Mouse (Mus musculus) left cerebral cortex, postnatal 10 days (tissue): ENCODE results near the gene Nr1i2. TPM values are rescaled to one million over a fixed set of nuclear protein-coding genes. Genes with fewer than 3 reads are reported as not detected.
A peak's percentile ranks its signal among the peaks of the same experiment; 100 is the strongest.
"Not testable (repeated sequence)": the region's sequence is repeated elsewhere in the genome, so short reads cannot be mapped to it uniquely, and the experiment has no call there.

Experiments used
- DNase-seq, 2 experiments: peaks; one replicate each; pipeline ENCODE4 v3.0.0; 2021 to 2022; ENCODE audit warnings: low spot score in 2 of 2, mixed read lengths in 1 of 2; ENCODE audit errors: extremely low spot score in 1 of 2
- intact Hi-C: fragments of 180-260 bp; cut with DNase I; formaldehyde crosslinking; loops from one replicate; pipeline ENCODE4 v1.15.1; 2025
- total RNA-seq, 2 experiments: library from RNA; stranded (reverse); gene quantifications; 2 replicates each; pipeline ENCODE4 v1.2.3; 2021

Nr1i2 gene
- not detected for total RNA-seq

- intact Hi-C loops, result no loop called here
- DNase-seq, result no peak
These were observed at the start of gene Nr1i2 for GRCm38 (mm10) chr16:38294685-38295348. Gene Nr1i2 (minus strand): TSS chr16:38294824.

- peak; percentile 71 to 89 for DNase-seq
- intact Hi-C loops, result no loop called here
These were observed 47.0 kb upstream of the Nr1i2 start, which contains the start of gene Maats1 for GRCm38 (mm10) chr16:38341396-38342324. Gene Maats1 (minus strand): TSS chr16:38342143.

GRCm38 (mm10) chr16:38338077-38338476, 43.5 kb upstream of the Nr1i2 start:
- intact Hi-C loops, result not testable (repeated sequence)

GRCm38 (mm10) chr16:38334431-38334830, 39.8 kb upstream of the Nr1i2 start:
- intact Hi-C loops, result no loop called here
- DNase-seq, result no peak

More at GRCm38 (mm10) chr16:38338077-38338476, 43.5 kb upstream of the Nr1i2 start:
- DNase-seq, result not testable (repeated sequence)

- intact Hi-C loops, result no loop called here
- no peak for DNase-seq
These were observed 34.7 kb upstream of the Nr1i2 start for GRCm38 (mm10) chr16:38329340-38329739.

GRCm38 (mm10) chr16:38326778-38327397, 32.3 kb upstream of the Nr1i2 start:
- intact Hi-C loops, result no loop called here

GRCm38 (mm10) chr16:38324311-38324710, 29.7 kb upstream of the Nr1i2 start:
- intact Hi-C loops, result no loop called here
- DNase-seq, result no peak

More at GRCm38 (mm10) chr16:38326778-38327397, 32.3 kb upstream of the Nr1i2 start:
- no peak for DNase-seq

GRCm38 (mm10) chr16:38321452-38321935, 26.9 kb upstream of the Nr1i2 start:
- intact Hi-C loops, result no loop called here
- DNase-seq, result peak; percentile 52 to 71

- no peak for DNase-seq
- intact Hi-C loops, result no loop called here
These were observed 24.5 kb upstream of the Nr1i2 start for GRCm38 (mm10) chr16:38319087-38319486.

GRCm38 (mm10) chr16:38318492-38318891, 23.9 kb upstream of the Nr1i2 start:
- intact Hi-C loops, result no loop called here

GRCm38 (mm10) chr16:38308195-38308594, 13.6 kb upstream of the Nr1i2 start:
- intact Hi-C loops, result no loop called here

More at GRCm38 (mm10) chr16:38318492-38318891, 23.9 kb upstream of the Nr1i2 start:
- DNase-seq, result no peak

GRCm38 (mm10) chr16:38307651-38308050, 13.0 kb upstream of the Nr1i2 start:
- DNase-seq, result no peak
- intact Hi-C loops, result no loop called here

More at GRCm38 (mm10) chr16:38308195-38308594, 13.6 kb upstream of the Nr1i2 start:
- no peak for DNase-seq

GRCm38 (mm10) chr16:38307221-38307605, 12.6 kb upstream of the Nr1i2 start:
- intact Hi-C loops, result no loop called here

GRCm38 (mm10) chr16:38306571-38307220, 12.1 kb upstream of the Nr1i2 start:
- intact Hi-C loops, result no loop called here
- no peak for DNase-seq

More at GRCm38 (mm10) chr16:38307221-38307605, 12.6 kb upstream of the Nr1i2 start:
- no peak for DNase-seq

- intact Hi-C loops, result no loop called here
- peak in 1 of 2 experiments; percentile 46 for DNase-seq
These were observed 10.0 kb upstream of the Nr1i2 start for GRCm38 (mm10) chr16:38304460-38305194.

GRCm38 (mm10) chr16:38302367-38302766, 7.7 kb upstream of the Nr1i2 start:
- DNase-seq, result no peak
- intact Hi-C loops, result no loop called here

GRCm38 (mm10) chr16:38298410-38298809, 3.8 kb upstream of the Nr1i2 start:
- intact Hi-C loops, result no loop called here
- DNase-seq, result no peak

GRCm38 (mm10) chr16:38295349-38295930, 816 bp upstream of the Nr1i2 start:
- intact Hi-C loops, result no loop called here
- DNase-seq, result no peak
